Mouse (Mus musculus) stomach, embryonic 14.5 days (tissue): ENCODE measurements around the gene Pmepa1. TPM values are rescaled to one million over a fixed set of nuclear protein-coding genes. Genes with fewer than 3 reads are reported as not detected.

Source experiments
- ATAC-seq: fragments of 200-750 bp; cut with Nextera tagmentation; 2 replicates; pipeline ENCODE4 v1.8.0; 2017; ENCODE audit warnings: low read depth, moderate TSS enrichment; ENCODE audit not compliant: insufficient number of reproducible peaks, insufficient read depth, low FRiP score
- H3K27ac ChIP-seq: fragments of 300-500 bp; sonication (generic); 2 replicates; pipeline ENCODE4 v1.5.1; 2014; ENCODE audit warnings: mild to moderate bottlenecking, low read length, moderate library complexity, mixed read lengths
- H3K27me3 ChIP-seq: fragments of 300-500 bp; sonication (generic); 2 replicates; pipeline ENCODE4 v1.6.1; 2014; ENCODE audit warnings: low read length, control low read depth, mixed read lengths; ENCODE audit not compliant: control insufficient read depth, insufficient read depth
- H3K36me3 ChIP-seq: fragments of 300-500 bp; sonication (generic); 2 replicates; pipeline ENCODE4 v1.6.1; 2014; ENCODE audit warnings: mild to moderate bottlenecking, control low read depth, low read length, moderate library complexity, mixed read lengths; ENCODE audit not compliant: control insufficient read depth, insufficient read depth
- H3K4me1 ChIP-seq: fragments of 300-500 bp; sonication (generic); 2 replicates; pipeline ENCODE4 v1.6.1; 2014; ENCODE audit warnings: low read length, control low read depth, mixed read lengths; ENCODE audit not compliant: control insufficient read depth, insufficient read depth
- H3K4me2 ChIP-seq: fragments of 300-500 bp; sonication (generic); replicated peaks from 2 replicates; pipeline ENCODE4 v1.6.1; 2014; ENCODE audit warnings: low read depth, low read length, control low read depth
- H3K4me3 ChIP-seq: fragments of 300-500 bp; sonication (generic); 2 replicates; pipeline ENCODE4 v1.5.1; 2014; ENCODE audit warnings: low read depth, low read length, control low read depth
- H3K9ac ChIP-seq: fragments of 300-500 bp; sonication (generic); replicated peaks from 2 replicates; pipeline ENCODE4 v1.6.1; 2014; ENCODE audit warnings: low read depth, mild to moderate bottlenecking, control low read depth, low read length, moderate library complexity, mixed read lengths
- H3K9me3 ChIP-seq: fragments of 300-500 bp; sonication (generic); 2 replicates; pipeline ENCODE4 v1.6.1; 2016; ENCODE audit warnings: low read depth, low read length, control low read depth; ENCODE audit not compliant: control insufficient read depth
- WGBS: fragments of 180-500 bp; shearing (Covaris S2); extraction: QIAGEN DNeasy Blood & Tissue Kit; methylation state at CpG from one replicate; pipeline ENCODE4 v1.1.7; 2014; 5-methylcytosine and 5-hydroxymethylcytosine counted together
- polyA plus RNA-seq: library from polyadenylated mRNA; unstranded; fragments of >200 nt; fragmentation: Nextera tagmentation; extraction: Ambion mirVana; gene quantifications from 2 replicates; pipeline ENCODE4 v1.2.1, GENCODE M21; 2014

Pmepa1 gene
- polyA plus RNA-seq, 1 experiment from 2014 or later: 13.3 TPM

DNA sequence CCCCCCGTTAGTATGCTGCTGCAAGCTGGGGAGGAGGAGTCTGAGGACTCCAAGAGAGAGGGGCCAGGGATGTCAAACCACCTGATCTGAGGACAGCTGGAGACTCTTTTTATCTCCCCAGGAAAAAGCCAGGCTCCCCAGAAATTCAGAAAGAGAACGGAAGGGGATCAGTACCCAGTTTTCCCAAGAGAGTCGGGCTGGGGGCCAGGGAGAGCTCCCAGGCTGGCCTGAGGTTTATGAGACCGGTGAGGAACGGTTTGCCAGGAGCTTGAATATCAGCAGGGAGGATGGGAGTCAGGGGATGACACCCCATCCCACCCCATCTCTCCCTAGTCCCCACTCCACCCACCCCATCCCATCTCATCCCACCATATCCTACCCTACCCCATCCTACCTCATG, 94.8 kb downstream of the Pmepa1 start:
- Histone ChIP-seq H3K4me1 (peaks cover 3% of the 10 kb centered on the region), H3K9me3 (no peaks in the 10 kb centered on the region), H3K4me2 (no peak overlapping the region), H3K9ac (no peak overlapping the region), H3K4me3 (no peak overlapping the region), H3K36me3 (no peaks in the 10 kb centered on the region), H3K27ac (no peak overlapping the region), H3K27me3 (no peaks in the 10 kb centered on the region)
- 78% methylated on average over 4 of the region's 5 CpGs for WGBS
- ATAC-seq: no peak

DNA sequence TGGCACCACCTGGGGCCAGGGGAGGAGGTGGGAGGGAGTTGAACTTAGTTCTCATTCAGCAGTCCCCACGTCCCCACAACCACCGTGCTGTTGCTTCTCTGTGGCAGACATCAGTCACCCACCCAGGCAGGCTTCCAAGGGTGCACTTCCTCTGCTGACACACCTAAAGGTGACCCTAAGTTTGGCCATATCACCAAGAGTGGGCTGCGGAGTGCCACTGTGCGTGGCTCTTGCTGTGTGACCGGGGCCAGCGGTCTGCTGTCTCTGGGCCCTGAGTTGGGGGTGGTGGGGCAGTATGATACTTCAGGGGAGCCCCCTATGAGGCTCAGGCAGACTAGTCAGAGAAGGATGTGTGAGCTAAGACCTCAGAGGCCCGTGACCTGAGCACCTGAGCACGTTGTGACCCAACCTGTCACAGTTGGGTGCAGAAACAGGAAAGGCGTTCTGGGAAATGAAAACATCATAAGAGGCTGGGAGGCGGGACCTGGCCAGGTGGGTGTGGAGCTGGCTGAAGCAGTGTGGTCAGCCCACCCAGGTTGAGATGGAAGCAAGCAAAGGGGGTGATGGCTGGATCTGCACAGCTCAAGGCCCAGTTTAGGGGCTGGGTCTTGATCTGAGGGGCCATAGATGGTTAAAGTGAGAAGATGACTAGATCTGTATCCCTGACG, 95.5 kb downstream of the Pmepa1 start:
- no peak overlapping the region for H3K9ac ChIP-seq
- 0 out of 2 replicates have a peak, but pooled peaks cover 2% of the 10 kb centered on the region for H3K4me1 ChIP-seq
- H3K36me3 ChIP-seq: no peaks in the 10 kb centered on the region
- no peak overlapping the region for H3K4me3 ChIP-seq
- WGBS: 72% methylated on average over 11 of the region's 11 CpGs
- no peak overlapping the region for H3K27ac ChIP-seq
- H3K4me2 ChIP-seq: no peak overlapping the region
- no peaks in the 10 kb centered on the region for H3K27me3 ChIP-seq
- no peaks in the 10 kb centered on the region for H3K9me3 ChIP-seq
- no peak for ATAC-seq

- no peak for ATAC-seq
- Histone ChIP-seq H3K9ac (no peak overlapping the region), H3K4me2 (no peak overlapping the region), H3K4me1 (0 out of 2 replicates have a peak, but pooled peaks cover 2% of the 10 kb centered on the region), H3K27me3 (no peaks in the 10 kb centered on the region), H3K9me3 (no peaks in the 10 kb centered on the region), H3K36me3 (no peaks in the 10 kb centered on the region), H3K4me3 (no peak overlapping the region), H3K27ac (no peak overlapping the region)
- WGBS: 72% methylated on average over 4 of the region's 4 CpGs
These were observed 96.3 kb downstream of the Pmepa1 start for GRCm38 (mm10) chr2:173180026-173180425.

- no peaks in the 10 kb centered on the region for H3K36me3 ChIP-seq
- H3K27ac ChIP-seq: no peak overlapping the region
- ATAC-seq: no peak
- 70% methylated on average over 7 of the region's 7 CpGs for WGBS
- H3K4me2 ChIP-seq: no peak overlapping the region
- no peak overlapping the region for H3K9ac ChIP-seq
- peaks cover 2% of the 10 kb centered on the region; the same call in 1 of the 2 replicates for H3K4me1 ChIP-seq
- H3K4me3 ChIP-seq: no peak overlapping the region
- H3K27me3 ChIP-seq: no peaks in the 10 kb centered on the region
- H3K9me3 ChIP-seq: no peaks in the 10 kb centered on the region
These were observed 97.3 kb downstream of the Pmepa1 start for GRCm38 (mm10) chr2:173179046-173179445.

GRCm38 (mm10) chr2:173177951-173178350, 98.4 kb downstream of the Pmepa1 start:
- Histone ChIP-seq H3K27me3 (no peaks in the 10 kb centered on the region), H3K27ac (no peak overlapping the region), H3K4me3 (no peak overlapping the region), H3K36me3 (no peaks in the 10 kb centered on the region), H3K9ac (no peak overlapping the region), H3K4me1 (peaks cover 7% of the 10 kb centered on the region; the same call in 1 of the 2 replicates), H3K4me2 (no peak overlapping the region), H3K9me3 (no peaks in the 10 kb centered on the region)
- WGBS: 81% methylated on average over 8 of the region's 8 CpGs
- no peak for ATAC-seq

DNA sequence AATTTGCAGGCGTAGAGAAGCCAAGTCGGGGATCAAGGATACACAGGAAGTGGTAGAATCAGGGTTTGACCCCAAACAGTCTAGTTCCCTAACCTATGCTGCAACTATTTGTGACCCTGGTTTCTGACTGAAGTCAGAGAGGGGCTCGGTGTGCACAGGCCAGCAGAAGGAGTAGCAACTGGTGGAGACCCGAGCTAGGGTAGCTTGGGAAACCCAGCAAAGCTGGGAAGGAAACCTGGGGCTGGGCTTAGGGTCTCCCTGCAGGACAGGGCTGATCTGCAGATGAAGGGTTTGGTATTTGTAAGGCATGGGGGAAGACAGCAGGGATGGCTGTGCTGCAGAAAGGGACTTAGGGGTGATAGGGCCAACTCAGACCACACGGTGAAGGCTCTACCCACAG, 98.9 kb downstream of the Pmepa1 start:
- H3K27me3 ChIP-seq: no peaks in the 10 kb centered on the region
- H3K4me2 ChIP-seq: no peak overlapping the region
- peaks cover 10% of the 10 kb centered on the region; the same call in 1 of the 2 replicates for H3K4me1 ChIP-seq
- H3K9ac ChIP-seq: no peak overlapping the region
- no peak overlapping the region for H3K27ac ChIP-seq
- H3K36me3 ChIP-seq: no peaks in the 10 kb centered on the region
- 75% methylated on average over 5 of the region's 5 CpGs for WGBS
- H3K4me3 ChIP-seq: no peak overlapping the region
- ATAC-seq: no peak
- H3K9me3 ChIP-seq: no peaks in the 10 kb centered on the region

DNA sequence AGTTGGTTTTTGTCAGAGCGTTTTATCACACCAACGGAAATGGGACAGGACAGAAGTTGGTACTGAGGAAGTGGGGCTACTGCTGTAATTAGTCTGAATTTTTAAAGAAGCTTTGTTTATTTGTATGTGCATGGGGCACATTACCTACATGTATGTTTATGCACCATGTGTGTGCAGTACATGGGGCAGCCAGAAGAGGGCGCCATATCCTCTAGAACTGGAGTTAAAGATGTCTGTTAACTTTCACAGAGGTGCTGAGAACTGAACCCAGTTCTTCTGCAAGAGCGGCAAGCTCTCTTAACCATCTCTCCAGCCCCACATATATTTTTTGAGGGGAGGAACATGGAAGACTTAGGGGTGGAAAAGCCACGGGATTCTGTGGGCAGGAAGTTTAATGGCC, 100.6 kb downstream of the Pmepa1 start:
- ATAC-seq: no peak
- WGBS: 92% methylated on average over 5 of the region's 5 CpGs
- Histone ChIP-seq H3K27ac (no peak overlapping the region), H3K36me3 (no peaks in the 10 kb centered on the region), H3K4me3 (no peak overlapping the region), H3K9ac (no peak overlapping the region), H3K27me3 (no peaks in the 10 kb centered on the region), H3K9me3 (no peaks in the 10 kb centered on the region), H3K4me1 (peaks cover 26% of the 10 kb centered on the region), H3K4me2 (no peak overlapping the region)

DNA sequence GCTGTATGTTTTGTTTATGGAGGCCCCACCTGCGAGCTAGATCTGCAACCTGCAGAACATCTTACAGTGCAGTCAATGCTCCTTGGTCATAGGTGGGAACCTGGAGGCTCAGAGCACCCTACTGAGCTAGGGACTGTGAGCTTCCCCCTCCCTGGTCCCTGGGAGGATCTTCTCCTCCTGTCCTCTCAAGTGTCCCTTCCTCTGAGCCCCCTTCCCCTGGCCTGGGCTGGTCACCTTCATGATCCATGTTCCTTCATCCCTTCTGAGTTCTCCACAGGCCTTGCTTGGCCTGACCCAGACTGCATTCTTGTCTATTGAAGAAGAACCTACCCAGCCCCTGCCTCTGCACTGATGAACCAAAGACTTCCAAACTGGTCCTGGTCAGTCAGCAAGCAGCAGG, 101.8 kb downstream of the Pmepa1 start:
- peak overlapping the region; percentile 4; the same call in 1 of the 2 replicates for H3K27ac ChIP-seq
- peak overlapping the region; percentile 46 for H3K4me2 ChIP-seq
- no peak overlapping the region for H3K9ac ChIP-seq
- no peak for ATAC-seq
- no peaks in the 10 kb centered on the region for H3K27me3 ChIP-seq
- H3K4me3 ChIP-seq: no peak overlapping the region
- no peaks in the 10 kb centered on the region for H3K9me3 ChIP-seq
- WGBS: 18% methylated on average over 1 of the region's 1 CpGs
- H3K36me3 ChIP-seq: no peaks in the 10 kb centered on the region
- peaks cover 26% of the 10 kb centered on the region for H3K4me1 ChIP-seq
